Mouse (Mus musculus): ENCODE measurements at regions not wholly inside any gene's neighbourhood (a gene's known extent, or its start where the extent isn't known, plus 50 kb on each side); places are given as distances from the start of the nearest gene placed in this dataset.

- TF ChIP-seq EP300 (IDR thresholded peaks at IDR 0.05) (no peak), CTCF (IDR thresholded peaks at IDR 0.05) (no peak)
- ATAC-seq = no peak
- H3K27ac ChIP-seq (ENCODE audit: low read length) = no peak overlapping the region
- no peaks in the 10 kb centered on the region for H3K9me3 ChIP-seq (ENCODE audit: low read length)
- no peak for DNase-seq (ENCODE audit: low spot score)
- H3K9ac ChIP-seq (replicated peaks; ENCODE audit: low read depth) = no peak overlapping the region
- H3K4me2 ChIP-seq (replicated peaks; ENCODE audit: low read depth, low read length) = no peak overlapping the region
- H3K4me1 ChIP-seq (ENCODE audit: insufficient read depth, low read depth, low read length) = no peaks in the 10 kb centered on the region
- WGBS = 50% methylated on average over 4 of the region's 4 CpGs
- no peak overlapping the region for H3K4me3 ChIP-seq (ENCODE audit: low read depth, low read length)
- no peaks in the 10 kb centered on the region for H3K27me3 ChIP-seq (replicated peaks; ENCODE audit: insufficient read depth, low read length)
- no peaks in the 10 kb centered on the region for H3K36me3 ChIP-seq (ENCODE audit: insufficient read depth, low read length)
These were observed 194.6 kb upstream of the Pter start for GRCm38 (mm10) chr2:12729251-12729650.

GRCm38 (mm10) chr2:12737140-12737539 lies 186.7 kb upstream of the Pter start:
- no peaks in the 10 kb centered on the region for H3K4me1 ChIP-seq (ENCODE audit: insufficient read depth, low read depth, low read length)
- no peak for TF ChIP-seq CTCF (IDR thresholded peaks at IDR 0.05)
- TF ChIP-seq EP300 (IDR thresholded peaks at IDR 0.05) = no peak
- H3K27ac ChIP-seq (ENCODE audit: low read length) = no peak overlapping the region
- no peaks in the 10 kb centered on the region for H3K9me3 ChIP-seq (ENCODE audit: low read length)
- no peak overlapping the region for H3K4me3 ChIP-seq (ENCODE audit: low read depth, low read length)
- DNase-seq (ENCODE audit: low spot score) = no peak
- no peaks in the 10 kb centered on the region for H3K36me3 ChIP-seq (ENCODE audit: insufficient read depth, low read length)
- WGBS = 33% methylated on average over 2 of the region's 2 CpGs
- no peaks in the 10 kb centered on the region for H3K27me3 ChIP-seq (replicated peaks; ENCODE audit: insufficient read depth, low read length)
- no peak for ATAC-seq
- H3K4me2 ChIP-seq (replicated peaks; ENCODE audit: low read depth, low read length) = no peak overlapping the region
- H3K9ac ChIP-seq (replicated peaks; ENCODE audit: low read depth) = no peak overlapping the region

- ATAC-seq (no peak), DNase-seq (ENCODE audit: low spot score) (no peak)
- Histone ChIP-seq H3K27me3 (replicated peaks; ENCODE audit: insufficient read depth, low read length) (no peaks in the 10 kb centered on the region), H3K9ac (replicated peaks; ENCODE audit: low read depth) (no peak overlapping the region), H3K4me1 (ENCODE audit: insufficient read depth, low read depth, low read length) (no peaks in the 10 kb centered on the region), H3K9me3 (ENCODE audit: low read length) (no peaks in the 10 kb centered on the region), H3K4me3 (ENCODE audit: low read depth, low read length) (no peak overlapping the region), H3K27ac (ENCODE audit: low read length) (no peak overlapping the region), H3K4me2 (replicated peaks; ENCODE audit: low read depth, low read length) (no peak overlapping the region), H3K36me3 (ENCODE audit: insufficient read depth, low read length) (no peaks in the 10 kb centered on the region)
- TF ChIP-seq CTCF (IDR thresholded peaks at IDR 0.05) = no peak
- TF ChIP-seq EP300 (IDR thresholded peaks at IDR 0.05) = no peak
- 71% methylated on average over 1 of the region's 1 CpGs for WGBS
These were observed 177.0 kb upstream of the Pter start for GRCm38 (mm10) chr2:12746856-12747255.

GRCm38 (mm10) chr2:12758816-12759215 lies 165.0 kb upstream of the Pter start:
- Histone ChIP-seq H3K27ac (ENCODE audit: low read length) (no peak overlapping the region), H3K9me3 (ENCODE audit: low read length) (no peaks in the 10 kb centered on the region), H3K4me2 (replicated peaks; ENCODE audit: low read depth, low read length) (no peak overlapping the region), H3K27me3 (replicated peaks; ENCODE audit: insufficient read depth, low read length) (no peaks in the 10 kb centered on the region), H3K36me3 (ENCODE audit: insufficient read depth, low read length) (no peaks in the 10 kb centered on the region), H3K9ac (replicated peaks; ENCODE audit: low read depth) (no peak overlapping the region), H3K4me1 (ENCODE audit: insufficient read depth, low read depth, low read length) (no peaks in the 10 kb centered on the region), H3K4me3 (ENCODE audit: low read depth, low read length) (no peak overlapping the region)
- DNase-seq (ENCODE audit: low spot score) (no peak), ATAC-seq (no peak)
- no peak for TF ChIP-seq CTCF (IDR thresholded peaks at IDR 0.05)
- 16% methylated on average over 1 of the region's 1 CpGs for WGBS

- no peak for ATAC-seq
- H3K9me3 ChIP-seq (ENCODE audit: low read length) = no peaks in the 10 kb centered on the region
- no peaks in the 10 kb centered on the region for H3K27me3 ChIP-seq (replicated peaks; ENCODE audit: insufficient read depth, low read length)
- H3K4me3 ChIP-seq (ENCODE audit: low read depth, low read length) = no peak overlapping the region
- H3K36me3 ChIP-seq (ENCODE audit: insufficient read depth, low read length) = no peaks in the 10 kb centered on the region
- no peak overlapping the region for H3K4me2 ChIP-seq (replicated peaks; ENCODE audit: low read depth, low read length)
- TF ChIP-seq EP300 (IDR thresholded peaks at IDR 0.05) (no peak), CTCF (IDR thresholded peaks at IDR 0.05) (no peak)
- no peak for DNase-seq (ENCODE audit: low spot score)
- H3K27ac ChIP-seq (ENCODE audit: low read length) = no peak overlapping the region
- 81% methylated on average over 3 of the region's 3 CpGs for WGBS
- no peak overlapping the region for H3K9ac ChIP-seq (replicated peaks; ENCODE audit: low read depth)
- H3K4me1 ChIP-seq (ENCODE audit: insufficient read depth, low read depth, low read length) = no peaks in the 10 kb centered on the region
These were observed 163.9 kb upstream of the Pter start for GRCm38 (mm10) chr2:12759931-12760330.

GRCm38 (mm10) chr2:12761461-12761860 lies 162.4 kb upstream of the Pter start:
- H3K9me3 ChIP-seq (ENCODE audit: low read length) = no peaks in the 10 kb centered on the region
- no peak overlapping the region for H3K4me3 ChIP-seq (ENCODE audit: low read depth, low read length)
- H3K27ac ChIP-seq (ENCODE audit: low read length) = no peak overlapping the region

GRCm38 (mm10) chr2:12764510-12764909 lies 159.3 kb upstream of the Pter start:
- WGBS = 73% methylated on average over 1 of the region's 1 CpGs
- H3K27me3 ChIP-seq (replicated peaks; ENCODE audit: insufficient read depth, low read length) = no peaks in the 10 kb centered on the region

More at GRCm38 (mm10) chr2:12761461-12761860, 162.4 kb upstream of the Pter start:
- ATAC-seq (no peak), DNase-seq (ENCODE audit: low spot score) (no peak)
- Histone ChIP-seq H3K4me1 (ENCODE audit: insufficient read depth, low read depth, low read length) (no peaks in the 10 kb centered on the region), H3K27me3 (replicated peaks; ENCODE audit: insufficient read depth, low read length) (no peaks in the 10 kb centered on the region), H3K9ac (replicated peaks; ENCODE audit: low read depth) (no peak overlapping the region), H3K36me3 (ENCODE audit: insufficient read depth, low read length) (no peaks in the 10 kb centered on the region), H3K4me2 (replicated peaks; ENCODE audit: low read depth, low read length) (no peak overlapping the region)
- TF ChIP-seq CTCF (IDR thresholded peaks at IDR 0.05) (no peak), EP300 (IDR thresholded peaks at IDR 0.05) (no peak)
- 81% methylated on average over 3 of the region's 3 CpGs for WGBS

More at GRCm38 (mm10) chr2:12764510-12764909, 159.3 kb upstream of the Pter start:
- Histone ChIP-seq H3K4me3 (ENCODE audit: low read depth, low read length) (no peak overlapping the region), H3K9me3 (ENCODE audit: low read length) (no peaks in the 10 kb centered on the region), H3K9ac (replicated peaks; ENCODE audit: low read depth) (no peak overlapping the region), H3K36me3 (ENCODE audit: insufficient read depth, low read length) (no peaks in the 10 kb centered on the region), H3K27ac (ENCODE audit: low read length) (no peak overlapping the region), H3K4me1 (ENCODE audit: insufficient read depth, low read depth, low read length) (no peaks in the 10 kb centered on the region), H3K4me2 (replicated peaks; ENCODE audit: low read depth, low read length) (no peak overlapping the region)
- no peak for DNase-seq (ENCODE audit: low spot score)
- TF ChIP-seq CTCF (IDR thresholded peaks at IDR 0.05) = no peak
- TF ChIP-seq EP300 (IDR thresholded peaks at IDR 0.05) = no peak
- no peak for ATAC-seq
